Mouse (Mus musculus) thymus, adult 2 months (tissue): ENCODE results near the gene Ctns.

Experiments used
- CTCF ChIP-seq: fragments of 200-500 bp; IDR thresholded peaks from 2 replicates; pipeline ENCODE4 v1.5.1; 2012; ENCODE audit warnings: mild to moderate bottlenecking, control low read depth, low read length, moderate library complexity, borderline replicate concordance; ENCODE audit not compliant: control insufficient read depth, poor library complexity, insufficient read depth; ENCODE audit errors: extremely low read depth
- POLR2A ChIP-seq: fragments of 200-500 bp; IDR thresholded peaks from 2 replicates; pipeline ENCODE4 v1.6.1; 2012; ENCODE audit warnings: mild to moderate bottlenecking, low read length, control low read depth, moderate library complexity; ENCODE audit not compliant: control insufficient read depth, poor library complexity, insufficient read depth; ENCODE audit errors: extremely low read depth

- TF ChIP-seq CTCF (no peak), POLR2A (no peak)
Observed at GRCm38 (mm10) chr11:73134222-73134621, 64.6 kb downstream of the Ctns start.
